Mouse (Mus musculus) lung, embryonic 16.5 days (tissue): ENCODE measurements around the gene Alkbh6. TPM values are rescaled to one million over a fixed set of nuclear protein-coding genes. Genes with fewer than 3 reads are reported as not detected.

Experiments
- ATAC-seq: fragments of 200-750 bp; cut with Nextera tagmentation; 2 replicates; pipeline ENCODE4 v1.8.0; 2017; ENCODE audit warnings: low read depth, mild to moderate bottlenecking, moderate library complexity
- H3K27ac ChIP-seq: fragments of 300-500 bp; sonication (generic); 2 replicates; pipeline ENCODE4 v1.5.1; 2014; ENCODE audit warnings: mild to moderate bottlenecking, control low read depth, low read length
- H3K27me3 ChIP-seq: fragments of 300-500 bp; sonication (generic); 2 replicates; pipeline ENCODE4 v1.6.1; 2014; ENCODE audit warnings: low read depth, low read length, mixed read lengths; ENCODE audit not compliant: control insufficient read depth, insufficient read depth
- H3K36me3 ChIP-seq: fragments of 300-500 bp; sonication (generic); 2 replicates; pipeline ENCODE4 v1.6.1; 2014; ENCODE audit warnings: low read length; ENCODE audit not compliant: control insufficient read depth, insufficient read depth
- H3K4me1 ChIP-seq: fragments of 300-500 bp; sonication (generic); replicated peaks from 2 replicates; pipeline ENCODE4 v1.6.1; 2014; ENCODE audit warnings: low read length, mixed read lengths; ENCODE audit not compliant: control insufficient read depth, insufficient read depth
- H3K4me2 ChIP-seq: fragments of 300-500 bp; sonication (generic); 2 replicates; pipeline ENCODE4 v1.6.1; 2014; ENCODE audit warnings: low read depth, low read length, control low read depth
- H3K4me3 ChIP-seq: fragments of 300-500 bp; sonication (generic); 2 replicates; pipeline ENCODE4 v1.5.1; 2014; ENCODE audit warnings: mild to moderate bottlenecking, low read length, control low read depth
- H3K9ac ChIP-seq: fragments of 300-500 bp; sonication (generic); 2 replicates; pipeline ENCODE4 v1.6.1; 2014; ENCODE audit warnings: low read length, control low read depth
- H3K9me3 ChIP-seq: fragments of 300-500 bp; sonication (generic); 2 replicates; pipeline ENCODE4 v1.6.1; 2016; ENCODE audit warnings: low read length; ENCODE audit not compliant: control insufficient read depth
- WGBS: fragments of 180-500 bp; shearing (Covaris S2); extraction: QIAGEN DNeasy Blood & Tissue Kit; methylation state at CpG from one replicate; pipeline ENCODE4 v1.1.7; 2014; 5-methylcytosine and 5-hydroxymethylcytosine counted together
- polyA plus RNA-seq: library from polyadenylated mRNA; unstranded; fragments of >200 nt; fragmentation: Nextera tagmentation; extraction: Ambion mirVana; gene quantifications from 2 replicates; pipeline ENCODE4 v1.2.1, GENCODE M21; 2015

Alkbh6 gene
- polyA plus RNA-seq, 1 experiment from 2014 or later, result 82.1 TPM

DNA sequence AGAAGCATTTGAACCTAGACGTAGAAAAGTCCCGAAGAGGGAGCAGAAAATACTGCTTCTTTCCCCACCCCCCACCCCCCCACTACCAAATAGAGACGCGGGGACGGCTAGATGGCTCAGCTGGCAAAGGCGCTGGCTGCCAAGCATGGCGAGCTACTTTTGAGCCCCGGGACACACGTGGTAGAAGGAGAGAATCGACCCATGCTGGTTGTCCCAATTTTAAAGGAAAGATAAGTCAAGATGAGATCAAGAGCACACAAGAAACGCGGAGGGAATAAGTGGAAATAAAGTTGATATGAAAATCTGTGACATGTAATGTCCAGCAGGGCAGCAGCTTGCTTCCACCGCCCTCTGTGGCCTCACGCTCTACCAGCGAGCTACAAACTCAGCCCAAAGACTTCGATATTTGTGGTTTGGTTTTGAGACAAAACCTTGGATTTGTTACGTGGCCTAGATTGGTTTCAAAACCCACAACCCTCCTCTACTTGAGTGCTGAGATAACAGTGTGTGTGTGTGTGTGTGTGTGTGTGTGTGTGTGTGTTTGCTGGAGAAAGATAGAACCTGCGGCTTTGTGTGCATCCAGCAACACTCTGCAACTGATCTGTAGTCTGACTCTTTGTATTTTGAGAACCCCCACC, 24.2 kb downstream of the Alkbh6 start:
- Histone ChIP-seq H3K36me3 (no peaks in the 10 kb centered on the region), H3K4me3 (no peak overlapping the region), H3K9me3 (no peaks in the 10 kb centered on the region), H3K27me3 (peaks cover 11% of the 10 kb centered on the region; the same call in 1 of the 2 replicates), H3K4me2 (no peak overlapping the region), H3K4me1 (peaks cover 30% of the 10 kb centered on the region), H3K27ac (no peak overlapping the region), H3K9ac (no peak overlapping the region)
- no peak for ATAC-seq
- WGBS, result 57% methylated on average over 18 of the region's 18 CpGs

DNA sequence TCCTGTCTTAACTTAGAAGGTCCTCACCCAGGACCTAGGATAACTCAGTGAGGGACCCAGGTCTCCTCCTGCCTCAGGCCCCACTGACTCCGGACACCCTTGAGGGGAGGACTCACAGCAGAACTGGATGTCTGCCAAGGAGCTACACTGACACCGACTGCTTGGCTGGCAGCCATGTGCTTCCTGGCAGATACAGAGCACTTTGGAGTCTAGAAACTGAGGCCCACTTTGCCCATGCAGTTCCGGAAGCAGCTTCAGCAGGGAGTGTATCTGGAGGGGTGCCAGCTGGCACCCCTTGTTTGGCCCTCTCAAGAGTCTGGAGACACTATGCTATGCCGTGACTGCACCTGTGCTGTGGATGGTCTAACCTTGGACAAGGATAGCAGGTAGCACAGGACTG, 24.9 kb downstream of the Alkbh6 start:
- H3K27me3 ChIP-seq, result peaks cover 11% of the 10 kb centered on the region; the same call in 1 of the 2 replicates
- peak overlapping the region; percentile 39 for H3K27ac ChIP-seq
- H3K9me3 ChIP-seq, result no peaks in the 10 kb centered on the region
- peak; percentile 77 for ATAC-seq
- no peak overlapping the region for H3K4me2 ChIP-seq
- 3% methylated on average over 4 of the region's 4 CpGs for WGBS
- H3K36me3 ChIP-seq, result no peaks in the 10 kb centered on the region
- peaks cover 26% of the 10 kb centered on the region for H3K4me1 ChIP-seq
- no peak overlapping the region for H3K9ac ChIP-seq
- no peak overlapping the region for H3K4me3 ChIP-seq

DNA sequence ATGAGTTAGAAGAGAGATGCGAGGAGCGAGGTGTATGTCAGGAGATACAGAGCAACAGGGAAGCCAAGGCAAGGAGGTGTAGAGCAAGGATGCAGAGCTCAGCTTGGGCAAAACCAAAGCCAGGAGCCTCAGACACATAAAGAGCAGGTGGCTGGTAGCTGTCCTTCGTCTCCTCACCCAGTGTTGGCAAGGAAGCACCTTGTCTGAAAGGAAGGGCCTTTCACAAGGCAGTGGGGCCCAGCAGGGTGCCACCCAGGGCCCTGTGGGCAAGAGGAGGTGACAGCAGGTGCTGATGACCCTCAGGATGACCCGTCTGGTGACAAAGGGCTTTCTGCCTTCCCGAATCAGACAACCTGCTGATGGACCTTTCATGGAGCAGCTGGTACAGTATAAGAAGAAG, 26.0 kb downstream of the Alkbh6 start:
- no peaks in the 10 kb centered on the region for H3K9me3 ChIP-seq
- no peak for ATAC-seq
- H3K27ac ChIP-seq, result no peak overlapping the region
- H3K4me1 ChIP-seq, result peaks cover 24% of the 10 kb centered on the region
- H3K36me3 ChIP-seq, result no peaks in the 10 kb centered on the region
- no peak overlapping the region for H3K4me2 ChIP-seq
- no peak overlapping the region for H3K9ac ChIP-seq
- no peak overlapping the region for H3K4me3 ChIP-seq
- H3K27me3 ChIP-seq, result peaks cover 11% of the 10 kb centered on the region; the same call in 1 of the 2 replicates
- WGBS, result 49% methylated on average over 5 of the region's 5 CpGs

DNA sequence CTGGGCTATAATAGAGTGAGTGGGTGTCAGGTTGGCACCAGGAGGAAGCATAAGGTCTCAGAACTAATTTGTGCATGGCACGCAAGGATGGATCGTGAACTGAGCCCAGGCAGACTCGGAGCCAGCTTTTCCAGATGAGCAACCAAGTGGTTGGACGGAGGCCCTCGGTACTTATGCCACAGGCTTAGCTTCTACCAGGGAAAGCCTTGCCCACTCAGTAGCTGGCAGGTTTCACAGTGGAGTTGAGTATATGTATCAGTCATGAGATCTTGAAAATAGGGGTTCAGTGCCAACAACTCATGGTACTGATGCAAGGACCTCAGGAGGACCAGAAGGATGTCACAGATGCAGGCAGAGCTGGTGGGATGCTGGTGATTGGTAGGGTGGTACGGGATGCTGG, 27.2 kb downstream of the Alkbh6 start:
- Histone ChIP-seq H3K36me3 (no peaks in the 10 kb centered on the region), H3K4me3 (no peak overlapping the region), H3K9ac (no peak overlapping the region), H3K4me1 (peaks cover 24% of the 10 kb centered on the region), H3K9me3 (no peaks in the 10 kb centered on the region), H3K27ac (no peak overlapping the region), H3K27me3 (peaks cover 11% of the 10 kb centered on the region; the same call in 1 of the 2 replicates), H3K4me2 (no peak overlapping the region)
- WGBS, result 74% methylated on average over 6 of the region's 6 CpGs
- ATAC-seq, result no peak

DNA sequence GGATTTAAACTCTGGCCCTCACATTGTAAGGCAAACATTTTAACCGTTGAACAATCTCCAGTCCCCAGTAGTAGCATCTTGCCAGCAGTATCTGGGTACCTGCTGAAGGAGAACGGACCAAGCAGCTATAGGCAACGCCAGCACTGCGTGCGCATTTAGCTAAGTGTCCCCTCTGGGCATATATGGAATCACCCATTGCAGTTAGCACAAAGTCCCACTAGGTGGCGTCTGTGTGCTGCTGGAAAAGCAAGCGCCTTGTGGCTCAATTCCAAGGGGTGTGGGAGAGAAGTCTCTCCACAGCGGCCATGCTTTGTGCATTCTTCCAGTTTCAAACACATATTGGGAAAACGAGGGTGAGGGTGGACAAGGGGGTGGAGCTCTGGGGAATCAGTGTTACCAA, 27.9 kb downstream of the Alkbh6 start:
- H3K27ac ChIP-seq, result no peak overlapping the region
- H3K27me3 ChIP-seq, result peaks cover 11% of the 10 kb centered on the region; the same call in 1 of the 2 replicates
- 1% methylated on average over 9 of the region's 9 CpGs for WGBS
- peak; percentile 36 for ATAC-seq
- H3K36me3 ChIP-seq, result no peaks in the 10 kb centered on the region
- no peak overlapping the region for H3K4me3 ChIP-seq
- H3K9ac ChIP-seq, result no peak overlapping the region
- peaks cover 24% of the 10 kb centered on the region for H3K4me1 ChIP-seq
- H3K9me3 ChIP-seq, result no peaks in the 10 kb centered on the region
- H3K4me2 ChIP-seq, result 0 out of 2 replicates have a peak overlapping the region, but pooled peaks have one; percentile 16

DNA sequence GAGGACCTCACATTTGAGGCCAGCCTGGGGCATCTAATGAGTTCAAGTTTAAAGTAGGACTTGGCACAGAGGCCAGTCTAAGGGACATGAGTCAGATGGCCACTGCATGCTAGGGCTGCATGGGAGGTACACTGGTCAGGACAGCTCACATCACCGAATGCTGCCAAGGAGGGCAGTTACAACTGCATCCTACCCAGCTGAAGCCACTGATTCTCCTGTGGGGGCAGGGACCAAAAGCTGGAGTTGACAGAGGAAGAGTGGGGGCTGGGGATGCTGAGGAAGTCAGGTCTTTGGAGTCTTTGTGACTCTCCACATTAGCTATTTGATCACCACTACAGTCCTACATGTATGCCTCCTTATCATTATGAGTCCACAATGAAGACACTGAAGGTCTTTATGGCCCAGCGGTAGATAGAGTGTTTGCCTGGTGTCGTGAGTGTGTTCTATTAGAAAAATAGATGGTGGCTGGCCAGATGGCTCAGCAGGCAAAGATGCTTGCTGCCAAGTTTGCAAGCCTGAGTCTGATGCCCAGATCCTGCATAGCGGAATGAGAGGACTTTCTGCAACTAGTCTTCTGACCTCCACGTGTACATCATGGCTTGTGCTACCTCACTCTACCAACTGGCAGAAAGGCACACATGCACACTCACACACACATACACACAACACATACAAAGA, 31.1 kb downstream of the Alkbh6 start:
- no peak for ATAC-seq
- no peaks in the 10 kb centered on the region for H3K36me3 ChIP-seq
- 64% methylated on average over 5 of the region's 5 CpGs for WGBS
- 0 out of 2 replicates have a peak, but pooled peaks cover 2% of the 10 kb centered on the region for H3K4me1 ChIP-seq
- H3K4me2 ChIP-seq, result no peak overlapping the region
- H3K9ac ChIP-seq, result no peak overlapping the region
- H3K27ac ChIP-seq, result no peak overlapping the region
- H3K27me3 ChIP-seq, result peaks cover 11% of the 10 kb centered on the region; the same call in 1 of the 2 replicates
- H3K9me3 ChIP-seq, result no peaks in the 10 kb centered on the region
- H3K4me3 ChIP-seq, result no peak overlapping the region

DNA sequence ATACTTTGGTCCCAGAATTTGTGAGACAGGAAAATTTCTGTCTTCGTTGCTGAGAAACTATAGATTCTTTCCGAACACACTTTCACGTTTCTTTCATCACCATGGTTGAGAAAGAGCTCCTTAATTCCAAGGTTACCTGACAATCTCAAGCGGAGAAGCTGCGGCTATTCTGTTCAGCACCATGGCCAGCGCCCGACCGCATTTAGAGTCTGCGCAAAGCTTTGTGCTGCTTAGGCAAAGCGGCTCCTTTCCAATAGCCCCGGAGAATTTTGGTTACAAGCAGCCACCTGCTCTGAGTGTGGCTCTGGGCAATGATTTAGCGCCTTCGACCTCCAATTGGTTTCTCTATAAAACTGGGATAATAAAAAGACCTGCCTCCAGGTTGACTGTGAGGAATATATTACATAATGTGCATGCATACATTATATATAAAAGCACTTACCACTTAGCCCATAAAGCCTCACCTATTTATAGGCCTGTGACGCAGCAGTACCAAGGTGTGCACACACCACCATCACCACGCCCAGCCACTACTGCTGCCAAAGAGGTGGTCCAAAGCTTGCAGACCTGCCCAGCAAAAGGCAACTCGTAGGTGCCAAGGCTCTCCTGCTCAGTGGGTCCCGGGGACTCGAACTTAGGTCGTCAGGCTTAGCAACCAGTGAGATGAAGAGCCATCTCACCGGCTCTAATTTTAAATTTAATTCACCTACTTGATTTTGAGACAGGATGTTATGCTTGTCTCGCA, 38.3 kb downstream of the Alkbh6 start:
- Histone ChIP-seq H3K27ac (no peak overlapping the region), H3K4me3 (no peak overlapping the region), H3K4me1 (no peaks in the 10 kb centered on the region), H3K27me3 (peaks cover 16% of the 10 kb centered on the region), H3K9ac (no peak overlapping the region), H3K4me2 (no peak overlapping the region), H3K9me3 (no peaks in the 10 kb centered on the region), H3K36me3 (no peaks in the 10 kb centered on the region)
- 23% methylated on average over 21 of the region's 21 CpGs for WGBS
- ATAC-seq, result no peak

DNA sequence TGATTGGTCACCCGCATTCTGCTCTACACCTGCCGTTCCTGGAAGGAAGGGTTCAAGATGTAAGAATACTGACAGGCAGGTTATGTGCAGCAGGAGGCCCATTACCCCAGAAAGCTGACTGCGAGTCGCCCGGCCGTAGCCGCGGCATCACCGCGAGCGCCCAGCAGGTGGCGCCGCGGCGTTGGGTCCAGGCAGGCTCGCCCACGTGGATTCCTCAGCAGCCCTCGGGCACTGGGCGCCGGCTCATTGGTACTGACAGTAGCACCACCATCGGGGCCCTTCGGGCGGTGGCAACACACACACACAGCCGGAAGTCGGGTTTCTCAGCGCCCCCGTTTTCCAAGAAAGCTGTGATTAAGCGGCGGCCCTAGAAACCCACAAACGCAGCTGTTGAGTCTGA, 39.3 kb downstream of the Alkbh6 start:
- ATAC-seq, result no peak
- H3K36me3 ChIP-seq, result no peaks in the 10 kb centered on the region
- WGBS, result 1% methylated on average over 30 of the region's 30 CpGs

DNA sequence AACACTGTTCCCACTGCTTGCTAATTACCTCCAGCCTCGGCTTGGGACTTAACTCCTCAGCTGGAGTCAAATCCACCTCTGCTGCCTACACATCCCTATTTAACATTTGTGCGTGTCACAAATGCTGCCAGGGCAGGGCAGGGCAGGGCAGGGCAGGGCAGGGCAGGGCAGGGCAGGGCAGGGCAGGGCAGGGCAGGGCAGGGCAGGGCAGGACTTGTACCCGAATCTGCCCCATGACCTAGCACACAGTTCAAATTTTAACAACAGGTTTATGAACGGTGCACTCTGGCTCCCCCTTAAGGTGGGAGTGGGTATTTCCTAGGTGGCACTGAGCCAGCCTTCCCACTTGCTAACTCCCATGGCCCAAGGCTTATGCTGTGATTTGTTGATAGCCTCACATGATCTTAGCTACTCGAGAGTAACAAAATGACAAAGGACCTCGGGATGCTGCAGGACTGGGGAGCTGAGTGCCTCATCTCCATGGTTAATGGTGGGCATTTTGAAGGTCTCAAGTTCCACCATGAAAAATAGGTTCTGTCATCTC, 44.8 kb downstream of the Alkbh6 start:
- Histone ChIP-seq H3K4me2 (no peak overlapping the region), H3K9me3 (no peaks in the 10 kb centered on the region), H3K27me3 (peaks cover 5% of the 10 kb centered on the region), H3K9ac (no peak overlapping the region), H3K4me1 (no peaks in the 10 kb centered on the region), H3K4me3 (no peak overlapping the region), H3K27ac (no peak overlapping the region), H3K36me3 (no peaks in the 10 kb centered on the region)
- no peak for ATAC-seq
- 13% methylated on average over 6 of the region's 6 CpGs for WGBS

More for the DNA sequence above, 39.3 kb downstream of the Alkbh6 start:
- Histone ChIP-seq H3K9me3 (no peaks in the 10 kb centered on the region), H3K4me2 (no peak overlapping the region), H3K9ac (no peak overlapping the region), H3K4me3 (no peak overlapping the region), H3K27ac (no peak overlapping the region), H3K27me3 (peaks cover 16% of the 10 kb centered on the region), H3K4me1 (no peaks in the 10 kb centered on the region)
